Mouse (Mus musculus) embryonic facial prominence, embryonic 10.5 days (tissue): ENCODE measurements around the gene Celf2. TPM values are rescaled to one million over a fixed set of nuclear protein-coding genes. Genes with fewer than 3 reads are reported as not detected.
"Not testable (repeated sequence)": the region's sequence is repeated elsewhere in the genome, so short reads cannot be mapped to it uniquely, and the experiment has no call there.

Source experiments
- DNase-seq: peaks from one replicate; pipeline ENCODE4 v3.0.0-alpha.2; 2017; ENCODE audit warnings: low spot score
- H3K27ac ChIP-seq: fragments of 300-500 bp; sonication (generic); replicated peaks from 2 replicates; pipeline ENCODE4 v1.5.1; 2016; ENCODE audit warnings: mild to moderate bottlenecking
- H3K27me3 ChIP-seq: fragments of 300-500 bp; sonication (generic); replicated peaks from 2 replicates; pipeline ENCODE4 v1.6.1; 2016; ENCODE audit warnings: low read depth, mild to moderate bottlenecking; ENCODE audit not compliant: poor library complexity, severe bottlenecking
- H3K36me3 ChIP-seq: fragments of 300-500 bp; sonication (generic); replicated peaks from 2 replicates; pipeline ENCODE4 v1.6.1; 2016; ENCODE audit warnings: mild to moderate bottlenecking, moderate library complexity
- H3K4me1 ChIP-seq: fragments of 300-500 bp; sonication (generic); 2 replicates; pipeline ENCODE4 v1.6.1; 2016
- H3K4me3 ChIP-seq: fragments of 300-500 bp; sonication (generic); 2 replicates; pipeline ENCODE4 v1.5.1; 2016; ENCODE audit warnings: mild to moderate bottlenecking, moderate library complexity
- H3K9me3 ChIP-seq: fragments of 300-500 bp; sonication (generic); 2 replicates; pipeline ENCODE4 v1.6.1; 2016; ENCODE audit warnings: mild to moderate bottlenecking
- WGBS: fragments of 180-500 bp; shearing (Covaris S2); methylation state at CpG from one replicate; pipeline ENCODE4 v1.1.7; 2016; 5-methylcytosine and 5-hydroxymethylcytosine counted together
- polyA plus RNA-seq: library from polyadenylated mRNA; unstranded; fragments of >200 nt; fragmentation: Nextera tagmentation; extraction: Ambion mirVana; gene quantifications from 2 replicates; pipeline ENCODE4 v1.2.1, GENCODE M21; 2016

Gene Celf2
- polyA plus RNA-seq, 1 experiment from 2014 or later = 27.7 TPM

- H3K27ac ChIP-seq, H3K27me3 ChIP-seq, H3K9me3 ChIP-seq, DNase-seq, H3K4me1 ChIP-seq, H3K4me3 ChIP-seq, H3K36me3 ChIP-seq: not testable (repeated sequence)
- 95% methylated on average over 3 of the region's 3 CpGs for WGBS
Measured at GRCm38 (mm10) chr2:6575316-6575715, 934.0 kb downstream of the Celf2 start.

GRCm38 (mm10) chr2:6573640-6574039 is 935.7 kb downstream of the Celf2 start:
- no peak for DNase-seq
- Histone ChIP-seq H3K9me3 (no peaks in the 10 kb centered on the region), H3K27ac (no peak overlapping the region), H3K4me1 (0 out of 2 replicates have a peak, but pooled peaks cover 3% of the 10 kb centered on the region), H3K4me3 (no peak overlapping the region), H3K36me3 (no peaks in the 10 kb centered on the region), H3K27me3 (no peaks in the 10 kb centered on the region)
- WGBS = 78% methylated on average over 2 of the region's 2 CpGs

- 81% methylated on average over 5 of the region's 5 CpGs for WGBS
- H3K27ac ChIP-seq = no peak overlapping the region
- no peaks in the 10 kb centered on the region for H3K36me3 ChIP-seq
Measured at GRCm38 (mm10) chr2:6572976-6573375, 936.4 kb downstream of the Celf2 start.

GRCm38 (mm10) chr2:6569040-6569542 is 940.3 kb downstream of the Celf2 start:
- Histone ChIP-seq H3K9me3 (no peaks in the 10 kb centered on the region), H3K36me3 (no peaks in the 10 kb centered on the region), H3K4me1 (0 out of 2 replicates have a peak, but pooled peaks cover 3% of the 10 kb centered on the region), H3K27me3 (no peaks in the 10 kb centered on the region), H3K4me3 (no peak overlapping the region), H3K27ac (no peak overlapping the region)
- WGBS = 78% methylated on average over 1 of the region's 1 CpGs
- DNase-seq = no peak

More at GRCm38 (mm10) chr2:6572976-6573375, 936.4 kb downstream of the Celf2 start:
- DNase-seq = no peak
- 0 out of 2 replicates have a peak, but pooled peaks cover 3% of the 10 kb centered on the region for H3K4me1 ChIP-seq
- no peaks in the 10 kb centered on the region for H3K27me3 ChIP-seq
- no peak overlapping the region for H3K4me3 ChIP-seq
- no peaks in the 10 kb centered on the region for H3K9me3 ChIP-seq

GRCm38 (mm10) chr2:6565175-6565574 is 944.2 kb downstream of the Celf2 start:
- H3K27ac ChIP-seq = no peak overlapping the region
- no peak for DNase-seq
- no peaks in the 10 kb centered on the region for H3K9me3 ChIP-seq
- no peaks in the 10 kb centered on the region for H3K36me3 ChIP-seq
- no peaks in the 10 kb centered on the region for H3K4me1 ChIP-seq
- H3K4me3 ChIP-seq = no peak overlapping the region
- H3K27me3 ChIP-seq = no peaks in the 10 kb centered on the region
- WGBS = 90% methylated on average over 3 of the region's 3 CpGs

GRCm38 (mm10) chr2:6561337-6561736 is 948.0 kb downstream of the Celf2 start:
- H3K36me3 ChIP-seq = 0 out of 2 replicates have a peak, but pooled peaks cover 2% of the 10 kb centered on the region
- H3K4me3 ChIP-seq = no peak overlapping the region
- H3K27ac ChIP-seq = no peak overlapping the region
- H3K27me3 ChIP-seq = no peaks in the 10 kb centered on the region
- no peaks in the 10 kb centered on the region for H3K4me1 ChIP-seq
- WGBS = 90% methylated on average over 3 of the region's 3 CpGs
- no peak for DNase-seq
- no peaks in the 10 kb centered on the region for H3K9me3 ChIP-seq

GRCm38 (mm10) chr2:6560802-6561201 is 948.6 kb downstream of the Celf2 start:
- DNase-seq = no peak
- WGBS = 96% methylated on average over 3 of the region's 3 CpGs
- no peaks in the 10 kb centered on the region for H3K27me3 ChIP-seq
- H3K4me1 ChIP-seq = no peaks in the 10 kb centered on the region
- no peaks in the 10 kb centered on the region for H3K9me3 ChIP-seq
- no peak overlapping the region for H3K4me3 ChIP-seq
- H3K36me3 ChIP-seq = 0 out of 2 replicates have a peak, but pooled peaks cover 2% of the 10 kb centered on the region
- H3K27ac ChIP-seq = no peak overlapping the region

GRCm38 (mm10) chr2:6559581-6559980 is 949.8 kb downstream of the Celf2 start:
- 95% methylated on average over 2 of the region's 2 CpGs for WGBS
- H3K36me3 ChIP-seq = 0 out of 2 replicates have a peak, but pooled peaks cover 2% of the 10 kb centered on the region
- no peaks in the 10 kb centered on the region for H3K9me3 ChIP-seq
- DNase-seq = no peak
- no peak overlapping the region for H3K27ac ChIP-seq
- no peaks in the 10 kb centered on the region for H3K4me1 ChIP-seq
- H3K27me3 ChIP-seq = no peaks in the 10 kb centered on the region
- no peak overlapping the region for H3K4me3 ChIP-seq

- no peaks in the 10 kb centered on the region for H3K4me1 ChIP-seq
- H3K27me3 ChIP-seq = no peaks in the 10 kb centered on the region
- H3K4me3 ChIP-seq = no peak overlapping the region
- WGBS = 86% methylated on average over 14 of the region's 14 CpGs
- no peak overlapping the region for H3K27ac ChIP-seq
- no peak for DNase-seq
- no peaks in the 10 kb centered on the region for H3K9me3 ChIP-seq
- H3K36me3 ChIP-seq = 0 out of 2 replicates have a peak, but pooled peaks cover 2% of the 10 kb centered on the region
Measured at GRCm38 (mm10) chr2:6558303-6559254, 950.8 kb downstream of the Celf2 start.

GRCm38 (mm10) chr2:6557749-6558148 is 951.6 kb downstream of the Celf2 start:
- H3K36me3 ChIP-seq = 0 out of 2 replicates have a peak, but pooled peaks cover 2% of the 10 kb centered on the region
- no peak for DNase-seq
- no peaks in the 10 kb centered on the region for H3K9me3 ChIP-seq
- 85% methylated on average over 3 of the region's 3 CpGs for WGBS
- no peaks in the 10 kb centered on the region for H3K4me1 ChIP-seq
- H3K27ac ChIP-seq = no peak overlapping the region
- no peak overlapping the region for H3K4me3 ChIP-seq
- H3K27me3 ChIP-seq = no peaks in the 10 kb centered on the region

GRCm38 (mm10) chr2:6556913-6557312 is 952.5 kb downstream of the Celf2 start:
- no peak overlapping the region for H3K27ac ChIP-seq
- no peak for DNase-seq
- 0 out of 2 replicates have a peak, but pooled peaks cover 2% of the 10 kb centered on the region for H3K36me3 ChIP-seq
- H3K27me3 ChIP-seq = no peaks in the 10 kb centered on the region
- WGBS = 92% methylated on average over 2 of the region's 2 CpGs
- H3K4me1 ChIP-seq = no peaks in the 10 kb centered on the region
- no peak overlapping the region for H3K4me3 ChIP-seq
- no peaks in the 10 kb centered on the region for H3K9me3 ChIP-seq

- Histone ChIP-seq H3K27me3 (no peaks in the 10 kb centered on the region), H3K27ac (no peak overlapping the region), H3K9me3 (no peaks in the 10 kb centered on the region), H3K4me3 (no peak overlapping the region), H3K36me3 (no peaks in the 10 kb centered on the region), H3K4me1 (no peaks in the 10 kb centered on the region)
- DNase-seq = no peak
- WGBS = 93% methylated on average over 7 of the region's 7 CpGs
Measured at GRCm38 (mm10) chr2:6553656-6554055, 955.7 kb downstream of the Celf2 start.

GRCm38 (mm10) chr2:6549251-6549650 is 960.1 kb downstream of the Celf2 start:
- no peaks in the 10 kb centered on the region for H3K9me3 ChIP-seq
- H3K27me3 ChIP-seq = no peaks in the 10 kb centered on the region
- DNase-seq = no peak
- WGBS = 95% methylated on average over 7 of the region's 7 CpGs
- H3K4me3 ChIP-seq = no peak overlapping the region
- H3K36me3 ChIP-seq = no peaks in the 10 kb centered on the region
- no peak overlapping the region for H3K27ac ChIP-seq
- peaks cover 12% of the 10 kb centered on the region; the same call in 1 of the 2 replicates for H3K4me1 ChIP-seq
